Mouse (Mus musculus) liver, postnatal 0 days (tissue): ENCODE results near the gene Rrp7a. TPM values are rescaled to one million over a fixed set of nuclear protein-coding genes. Genes with fewer than 3 reads are reported as not detected.

Source experiments
- ATAC-seq: fragments of 200-750 bp; cut with Nextera tagmentation; 2 replicates; pipeline ENCODE4 v1.8.0; 2017; ENCODE audit warnings: mild to moderate bottlenecking, moderate library complexity
- DNase-seq: peaks from one replicate; pipeline ENCODE4 v3.0.0-alpha.2; 2016
- H3K27ac ChIP-seq: fragments of 300-500 bp; sonication (generic); 2 replicates; pipeline ENCODE4 v1.5.1; 2014; ENCODE audit warnings: antibody characterized with exemption, moderate library complexity, mild to moderate bottlenecking, low read depth
- H3K27me3 ChIP-seq: fragments of 300-500 bp; sonication (generic); 2 replicates; pipeline ENCODE4 v1.6.1; 2014; ENCODE audit warnings: low read length, control low read depth, mixed read lengths; ENCODE audit not compliant: insufficient read depth
- H3K36me3 ChIP-seq: fragments of 300-500 bp; sonication (generic); replicated peaks from 2 replicates; pipeline ENCODE4 v1.6.1; 2014; ENCODE audit warnings: mild to moderate bottlenecking, control low read depth, low read length, moderate library complexity, mixed read lengths; ENCODE audit not compliant: insufficient read depth
- H3K4me1 ChIP-seq: fragments of 300-500 bp; sonication (generic); 2 replicates; pipeline ENCODE4 v1.6.1; 2014; ENCODE audit warnings: antibody characterized with exemption, mild to moderate bottlenecking, control low read depth; ENCODE audit not compliant: insufficient read depth
- H3K4me2 ChIP-seq: fragments of 300-500 bp; sonication (generic); 2 replicates; pipeline ENCODE4 v1.6.1; 2014; ENCODE audit warnings: low read depth, mild to moderate bottlenecking, low read length, moderate library complexity, mixed read lengths
- H3K4me3 ChIP-seq: fragments of 300-500 bp; sonication (generic); 2 replicates; pipeline ENCODE4 v1.5.1; 2014; ENCODE audit warnings: low read depth, low read length
- H3K9ac ChIP-seq: fragments of 300-500 bp; sonication (generic); replicated peaks from 2 replicates; pipeline ENCODE4 v1.6.1; 2014; ENCODE audit warnings: mild to moderate bottlenecking, moderate library complexity
- H3K9me3 ChIP-seq: fragments of 300-500 bp; sonication (generic); 2 replicates; pipeline ENCODE4 v1.6.1; 2016; ENCODE audit warnings: mild to moderate bottlenecking, control low read depth, low read length, mixed read lengths
- CTCF ChIP-seq: sonication (generic); IDR thresholded peaks from 2 replicates; pipeline ENCODE4 v1.5.1; 2016; ENCODE audit warnings: antibody characterized with exemption, low read depth
- EP300 ChIP-seq: IDR thresholded peaks from 2 replicates; pipeline ENCODE4 v1.6.1; 2016; ENCODE audit warnings: antibody characterized with exemption, low read depth, mild to moderate bottlenecking
- WGBS: fragments of 180-500 bp; shearing (Covaris S2); extraction: QIAGEN DNeasy Blood & Tissue Kit; methylation state at CpG from one replicate; pipeline ENCODE4 v1.1.7; 2014; ENCODE audit not compliant: insufficient replicate concordance; 5-methylcytosine and 5-hydroxymethylcytosine counted together
- polyA plus RNA-seq: library from polyadenylated mRNA; unstranded; fragments of >200 nt; fragmentation: Nextera tagmentation; extraction: Ambion mirVana; gene quantifications from 2 replicates; pipeline ENCODE4 v1.2.1, GENCODE M21; 2015

Rrp7a gene
- polyA plus RNA-seq = 15.2 and 16.0 TPM in 2 replicates

GRCm38 (mm10) chr15:83122566-83123145, at the start of gene Rrp7a:
Gene Rrp7a, minus strand, starts transcription at chr15:83122801.
- ATAC-seq (peak; percentile 92), DNase-seq (peak; percentile 92)
- H3K4me2 ChIP-seq = peak within 1 kb of the TSS; percentile 96
- peaks cover 37% of the 10 kb centered on the region for H3K36me3 ChIP-seq
- peak within 1 kb of the TSS; percentile 81 for H3K9ac ChIP-seq
- H3K27me3 ChIP-seq = no peaks in the 10 kb centered on the region
- TF ChIP-seq EP300 = no peak
- H3K9me3 ChIP-seq = no peaks in the 10 kb centered on the region
- H3K4me1 ChIP-seq = peaks cover 4% of the 10 kb centered on the region; the same call in 1 of the 2 replicates
- peak within 1 kb of the TSS; percentile 96 for H3K4me3 ChIP-seq
- H3K27ac ChIP-seq = peak within 1 kb of the TSS; percentile 34; the same call in 1 of the 2 replicates
- WGBS = 5% methylated on average over 32 of the region's 32 CpGs

DNA sequence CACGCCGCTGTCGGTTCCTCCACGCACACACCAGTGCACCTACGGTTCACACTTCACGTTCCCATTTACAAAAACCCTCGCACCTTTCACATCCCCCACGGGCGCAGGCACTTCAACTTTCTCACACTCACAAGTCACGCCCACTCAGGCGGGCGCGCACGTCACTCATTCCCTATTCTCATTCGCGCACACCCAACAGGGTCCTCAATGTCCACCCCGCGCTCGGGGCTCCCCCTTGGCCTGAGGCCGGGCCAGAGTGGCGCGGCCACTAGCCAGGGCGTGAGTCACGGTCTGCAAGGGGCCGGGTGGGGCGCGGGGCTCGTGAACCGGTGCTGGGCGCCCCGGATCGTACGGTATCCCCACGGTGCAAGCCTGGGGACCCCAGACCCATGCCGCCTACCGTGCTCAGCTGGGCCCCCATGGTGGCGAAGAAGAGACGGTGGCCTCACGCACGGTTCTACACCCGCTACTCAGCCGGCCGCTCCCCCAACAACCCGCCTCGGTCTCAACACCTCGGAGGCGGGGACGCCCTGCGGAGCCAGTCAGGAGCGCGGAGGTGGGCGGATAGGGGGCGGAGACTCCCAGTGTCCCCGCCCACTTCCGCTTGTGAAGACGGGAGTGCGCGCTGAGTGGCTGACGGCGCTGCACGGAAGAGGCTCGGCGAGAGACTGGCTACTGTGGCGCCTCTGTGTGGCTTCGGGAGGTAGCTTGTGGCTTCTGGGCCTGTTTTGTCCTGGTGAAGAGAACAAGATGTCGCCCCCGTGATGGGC, 49.3 kb upstream of the Rrp7a start:
- Histone ChIP-seq H3K9me3 (no peaks in the 10 kb centered on the region), H3K27ac (peak overlapping the region; percentile 96), H3K4me3 (peak overlapping the region; percentile 82), H3K9ac (peak overlapping the region; percentile 88), H3K4me1 (peaks cover 52% of the 10 kb centered on the region), H3K27me3 (no peaks in the 10 kb centered on the region), H3K4me2 (peak overlapping the region; percentile 97), H3K36me3 (no peaks in the 10 kb centered on the region)
- peak; percentile 60 for TF ChIP-seq CTCF
- TF ChIP-seq EP300 = no peak
- WGBS = under 1% methylated on average over 66 of the region's 67 CpGs
- ATAC-seq = peak; percentile 91
- peak; percentile 98 for DNase-seq

DNA sequence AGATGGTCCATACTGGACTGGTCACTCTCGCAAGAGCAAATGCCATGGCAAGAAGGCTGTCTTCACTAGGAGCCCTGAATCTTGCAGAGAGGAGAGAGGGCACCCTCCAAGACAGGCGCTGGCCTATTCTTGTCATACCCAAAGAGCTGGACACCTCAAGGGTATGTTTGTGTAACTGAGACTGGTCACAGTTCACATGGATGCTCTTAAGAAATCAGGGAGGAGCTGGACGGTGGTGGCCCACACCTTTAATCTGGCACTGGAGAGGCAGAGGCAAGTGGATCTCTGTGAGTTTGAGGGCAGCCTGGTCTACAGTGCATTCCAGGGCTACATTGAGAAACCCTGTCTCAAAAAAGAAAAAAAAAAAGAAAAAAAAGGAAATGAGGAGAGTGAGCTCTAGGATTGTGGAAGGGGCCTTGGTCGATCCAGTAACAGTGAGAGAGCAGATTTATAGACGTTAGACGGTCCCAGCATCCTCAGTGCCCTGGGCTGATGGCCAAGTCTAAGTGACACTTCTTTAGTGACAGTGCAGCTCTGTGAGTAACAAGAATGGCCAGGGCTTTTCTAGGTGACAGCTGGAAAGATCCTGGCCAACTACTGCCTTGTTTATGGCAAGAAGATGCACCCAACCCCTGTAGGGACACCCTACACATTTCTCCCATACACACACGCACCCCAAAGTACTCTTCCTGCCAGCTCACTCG, 48.5 kb upstream of the Rrp7a start:
- no peak for ATAC-seq
- H3K27ac ChIP-seq = peak overlapping the region; percentile 96
- WGBS = 35% methylated on average over 8 of the region's 8 CpGs
- H3K27me3 ChIP-seq = no peaks in the 10 kb centered on the region
- no peaks in the 10 kb centered on the region for H3K9me3 ChIP-seq
- H3K4me3 ChIP-seq = peak overlapping the region; percentile 82
- no peak for TF ChIP-seq CTCF
- no peak for TF ChIP-seq EP300
- peak overlapping the region; percentile 97 for H3K4me2 ChIP-seq
- H3K36me3 ChIP-seq = 0 out of 2 replicates have a peak, but pooled peaks cover 2% of the 10 kb centered on the region
- peaks cover 59% of the 10 kb centered on the region for H3K4me1 ChIP-seq
- DNase-seq = peak; percentile 13
- H3K9ac ChIP-seq = peak overlapping the region; percentile 88

GRCm38 (mm10) chr15:83169772-83170722, 47.4 kb upstream of the Rrp7a start:
- DNase-seq = peak; percentile 78
- Histone ChIP-seq H3K4me1 (peaks cover 67% of the 10 kb centered on the region), H3K4me3 (peak overlapping the region; percentile 82), H3K27me3 (no peaks in the 10 kb centered on the region), H3K27ac (peak overlapping the region; percentile 96), H3K9ac (peak overlapping the region; percentile 88), H3K4me2 (peak overlapping the region; percentile 97), H3K36me3 (peaks cover 6% of the 10 kb centered on the region), H3K9me3 (no peaks in the 10 kb centered on the region)
- WGBS = 42% methylated on average over 8 of the region's 8 CpGs
- peak; percentile 66 for ATAC-seq
- TF ChIP-seq CTCF (no peak), EP300 (peak; percentile 91)

- no peak for ATAC-seq
- H3K9ac ChIP-seq = peak overlapping the region; percentile 88
- TF ChIP-seq EP300 = no peak
- no peak for TF ChIP-seq CTCF
- H3K4me2 ChIP-seq = peak overlapping the region; percentile 97
- peak overlapping the region; percentile 96 for H3K27ac ChIP-seq
- peak overlapping the region; percentile 82 for H3K4me3 ChIP-seq
- H3K9me3 ChIP-seq = no peaks in the 10 kb centered on the region
- H3K4me1 ChIP-seq = peaks cover 70% of the 10 kb centered on the region
- peaks cover 6% of the 10 kb centered on the region for H3K36me3 ChIP-seq
- H3K27me3 ChIP-seq = no peaks in the 10 kb centered on the region
- no peak for DNase-seq
- 50% methylated on average over 7 of the region's 7 CpGs for WGBS
Observed at GRCm38 (mm10) chr15:83168875-83169771, 46.5 kb upstream of the Rrp7a start.
